Mouse (Mus musculus): ENCODE results near the gene Dlgap3.

The Dlgap3 gene

DNA sequence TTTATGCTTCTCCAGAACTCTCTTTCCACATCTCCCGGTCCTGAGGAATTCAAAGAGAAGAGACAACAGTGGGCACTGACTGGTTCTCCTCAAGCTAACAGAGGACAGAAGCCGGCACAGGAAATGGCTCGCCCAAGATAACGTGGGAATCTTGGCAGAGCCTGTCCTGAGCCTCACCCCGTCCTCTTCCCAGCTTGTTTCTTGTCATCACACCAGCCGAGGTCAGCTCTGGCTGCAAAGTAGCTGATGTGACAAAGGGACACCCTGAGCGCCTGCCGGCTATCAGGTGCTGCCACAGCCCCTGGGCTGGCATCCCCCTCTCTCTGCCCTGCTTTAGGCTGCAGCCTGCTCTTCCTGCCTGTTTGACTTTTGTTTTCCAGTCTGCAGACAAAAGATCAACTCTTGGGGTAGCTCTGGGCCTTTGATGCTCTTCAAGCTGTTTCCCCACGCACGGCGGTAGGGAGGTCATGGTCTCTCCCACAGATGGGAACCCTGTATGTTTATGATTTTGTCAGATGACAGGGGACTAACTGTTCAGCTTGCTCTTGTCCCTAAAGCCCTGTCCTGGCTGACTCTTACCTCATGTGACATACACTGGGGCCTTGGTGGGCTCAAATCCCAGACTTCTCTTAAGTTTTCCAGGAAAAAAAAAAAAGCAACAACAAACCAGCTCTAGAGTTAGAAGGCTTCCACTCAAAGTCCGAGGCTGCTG lies 89.3 kb downstream of the Dlgap3 start:
- in situ Hi-C loops (cut with MboI), result no loop called here

DNA sequence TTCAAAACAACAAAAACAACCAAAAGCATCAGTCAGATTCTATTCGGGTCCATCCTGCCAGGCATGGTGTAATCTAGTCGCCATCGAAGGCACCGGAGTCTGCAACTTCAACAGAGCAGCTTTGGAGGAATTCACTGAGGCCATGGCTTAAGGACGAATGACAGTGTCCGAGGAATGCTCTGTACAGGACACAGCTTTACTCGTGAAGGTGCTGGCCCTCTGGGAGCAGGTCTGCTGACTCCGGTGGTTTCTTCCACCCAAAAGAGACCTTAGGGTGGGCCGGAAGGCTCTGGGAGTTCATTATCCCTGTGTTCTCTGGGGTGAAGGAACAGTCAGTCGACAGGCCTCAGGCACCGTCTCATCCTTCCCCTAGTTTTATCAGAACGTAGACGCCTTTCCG lies 92.6 kb downstream of the Dlgap3 start:
- in situ Hi-C loops (cut with MboI), result no loop called here

DNA sequence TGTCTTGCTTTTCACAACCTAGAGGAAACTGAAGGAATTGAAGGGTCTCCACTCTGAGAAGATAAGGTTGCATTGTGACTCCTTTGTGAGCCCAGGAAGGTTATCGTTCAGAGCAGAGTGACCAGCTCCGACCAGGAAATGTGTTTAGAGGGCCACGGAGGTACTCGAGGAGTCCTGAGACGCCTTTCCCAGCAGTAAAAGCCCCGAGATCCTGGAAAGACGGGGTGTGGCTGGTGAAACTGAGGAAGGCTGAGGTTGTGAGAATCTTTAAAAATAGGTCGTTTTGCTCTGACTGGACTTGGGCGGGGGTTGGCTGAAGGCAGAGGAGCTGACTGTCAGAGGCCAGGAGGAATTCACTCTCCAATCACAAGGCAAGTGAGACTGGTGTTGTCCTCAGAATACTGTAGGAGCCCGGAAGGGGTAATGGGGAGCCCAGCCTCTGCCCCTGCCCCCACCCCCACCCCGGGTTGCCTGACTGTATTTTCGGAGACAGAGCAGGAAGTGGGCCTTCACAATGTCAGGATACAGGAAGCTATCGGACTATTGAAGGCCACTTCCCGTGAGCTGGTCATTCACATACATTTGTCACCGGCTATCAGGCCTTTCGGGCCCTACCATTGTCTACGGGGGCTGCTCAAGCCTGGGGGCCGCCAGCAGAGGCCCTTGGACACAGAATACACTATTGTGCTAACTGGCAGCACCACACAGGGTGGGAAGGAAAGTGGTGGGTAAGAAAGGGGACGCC lies 94.6 kb downstream of the Dlgap3 start:
- in situ Hi-C loops (cut with MboI), result no loop called here

DNA sequence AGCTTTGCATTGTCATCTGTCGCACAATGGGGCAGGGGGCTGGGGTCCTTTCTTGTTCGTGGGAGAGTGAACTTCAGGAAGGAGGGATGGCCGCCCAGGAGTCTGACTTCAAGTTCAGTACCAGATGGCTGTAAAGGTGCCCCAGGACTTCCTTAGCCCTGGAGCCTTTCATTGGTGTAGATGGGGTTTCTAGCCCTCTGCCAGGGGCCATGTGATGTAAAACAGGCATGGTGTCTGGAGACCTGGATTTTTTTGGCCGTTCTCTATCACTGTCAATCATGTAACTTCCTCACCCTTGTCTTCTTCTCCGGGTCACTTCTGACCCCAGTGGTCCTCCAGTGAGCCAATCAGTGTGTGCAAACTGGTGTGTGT lies 95.2 kb downstream of the Dlgap3 start:
- in situ Hi-C loops (cut with MboI), result no loop called here

DNA sequence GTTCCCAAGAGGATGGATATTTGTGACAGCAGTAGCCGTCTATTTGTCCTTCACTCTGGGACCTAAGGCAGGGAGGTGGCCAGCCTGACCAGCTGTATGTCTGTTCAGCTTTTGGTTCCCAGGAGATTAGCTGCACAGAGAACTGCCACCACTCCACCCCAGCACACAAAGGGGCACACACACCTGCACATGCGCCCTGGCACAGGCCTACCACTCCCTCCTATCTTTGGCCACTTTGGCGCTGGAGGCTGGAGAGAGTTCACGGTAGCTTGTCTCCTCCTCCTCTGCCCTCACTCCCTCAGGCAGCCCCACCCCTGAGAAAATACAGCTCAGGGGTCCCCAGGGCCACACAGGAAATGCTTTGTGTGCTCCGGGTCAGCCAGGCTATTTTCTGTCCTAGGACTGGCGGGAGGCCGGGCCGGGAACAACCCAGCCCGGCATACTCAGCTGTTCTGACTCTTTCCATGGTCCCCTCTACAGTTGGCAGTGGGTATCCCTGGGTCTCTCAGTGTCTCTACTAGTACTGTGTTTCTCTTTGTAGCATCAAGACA lies 109.5 kb downstream of the Dlgap3 start:
- in situ Hi-C loops (cut with MboI), result no loop called here

DNA sequence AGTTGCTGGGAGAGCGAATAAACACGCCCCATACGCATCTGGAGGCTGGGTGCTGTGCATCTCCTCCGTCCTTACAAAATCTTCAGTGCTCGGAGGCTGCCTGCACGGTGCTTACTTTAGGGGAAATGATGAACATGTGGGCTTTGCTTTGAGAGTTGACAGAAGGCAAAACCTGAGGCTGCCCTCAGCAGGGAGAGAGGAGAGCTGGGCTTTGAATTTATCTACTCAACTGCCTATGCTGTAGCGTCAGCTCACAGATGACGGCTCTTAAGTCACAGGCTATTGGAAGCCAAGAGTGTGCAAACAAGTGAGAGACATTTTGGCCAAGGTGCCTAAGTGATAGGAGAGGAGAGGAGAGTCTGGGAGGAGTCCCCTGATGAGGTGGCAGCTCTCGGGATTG lies 110.2 kb downstream of the Dlgap3 start:
- in situ Hi-C loops (cut with MboI), result no loop called here
